Comparison of ENCODE assay signal across 13 mouse cellular contexts in the genomic region with DNA sequence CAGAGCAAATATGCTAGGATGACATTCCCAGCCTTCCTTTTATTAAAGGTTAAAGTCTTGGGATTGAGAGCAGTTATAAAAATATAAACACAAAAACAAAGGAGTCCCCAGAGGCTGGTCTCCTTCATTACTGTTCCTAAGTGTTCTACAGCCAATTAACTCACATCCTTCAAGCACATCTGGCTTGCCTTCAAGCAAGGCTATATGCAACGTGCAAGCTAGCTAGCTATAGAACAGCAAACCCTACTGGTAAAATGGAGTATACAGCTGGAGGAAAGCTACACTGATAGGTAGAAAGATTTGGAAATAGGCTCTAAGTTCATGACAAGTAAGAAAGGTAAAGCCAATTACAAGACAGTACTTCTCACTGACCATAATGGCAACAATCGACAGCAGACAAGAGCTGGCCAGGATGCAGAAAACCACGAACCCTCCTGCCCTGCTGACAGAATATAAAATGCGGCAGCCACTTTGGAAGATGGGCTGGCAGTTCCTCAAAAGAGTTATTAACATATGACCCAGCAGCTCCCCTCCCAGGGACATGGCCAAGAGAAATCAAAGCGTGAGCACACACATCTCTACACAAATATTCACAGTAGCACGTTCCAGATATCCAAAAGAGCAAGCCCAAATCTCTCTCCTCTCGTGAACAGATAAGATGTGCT. TPM values are rescaled to one million over a fixed set of nuclear protein-coding genes. Genes with fewer than 3 reads are reported as not detected.
DNase-seq lines count a peak whose midpoint lies in the region; ATAC-seq and TF ChIP-seq lines count a peak whose summit lies in the region.
"Had no signal": no experiment of that assay in that cellular context is flagged by ENCODE, and none has a peak within 500 bp of the region (broad histone marks: within the 10 kb centered on the region; RNA-seq: fewer than 3 reads in every experiment).

No protein-coding gene starts in this region.

- H3K9ac ChIP-seq in kidney, postnatal 0 days (ENCODE audit: low read depth, low read length): no peak overlapping the region
- H3K9ac ChIP-seq in midbrain, postnatal 0 days (replicated peaks; ENCODE audit: low read length, poor library complexity, severe bottlenecking): no peak overlapping the region
- H3K9ac ChIP-seq in midbrain, embryonic 16.5 days (ENCODE audit: low read depth, low read length): no peak overlapping the region
- peak overlapping the region; percentile 24; the same call in 1 of the 2 replicates for H3K9ac ChIP-seq in heart, embryonic 13.5 days
- H3K9ac ChIP-seq: hindbrain, embryonic 12.5 days; neural tube, embryonic 12.5 days had no signal

- no peak overlapping the region for H3K4me2 ChIP-seq in kidney, postnatal 0 days (ENCODE audit: low read length)
- no peak overlapping the region for H3K4me2 ChIP-seq in midbrain, postnatal 0 days (ENCODE audit: low read depth, low read length, poor library complexity, severe bottlenecking)
- no peak overlapping the region for H3K4me2 ChIP-seq in midbrain, embryonic 16.5 days (ENCODE audit: low read length)
- no peak overlapping the region for H3K4me2 ChIP-seq in heart, embryonic 13.5 days
- H3K4me2 ChIP-seq: hindbrain, embryonic 12.5 days; neural tube, embryonic 12.5 days had no signal

- 50% methylated on average over 7 of the region's 7 CpGs for WGBS in kidney, postnatal 0 days
- 64% methylated on average over 7 of the region's 7 CpGs for WGBS in midbrain, postnatal 0 days
- 72% methylated on average over 7 of the region's 7 CpGs for WGBS in midbrain, embryonic 16.5 days
- WGBS in heart, embryonic 13.5 days: 40% methylated on average over 7 of the region's 7 CpGs

- ATAC-seq in kidney, postnatal 0 days (replicated peaks; ENCODE audit: low FRiP score, low read depth): no peak
- no peak for ATAC-seq in midbrain, postnatal 0 days (ENCODE audit: low FRiP score)
- ATAC-seq in midbrain, embryonic 16.5 days: no peak
- ATAC-seq in heart, embryonic 13.5 days (ENCODE audit: extremely low read depth, insufficient number of reproducible peaks, low FRiP score, low TSS enrichment): no peak

- peak; percentile 62 for DNase-seq in kidney, postnatal 0 days (ENCODE audit: low spot score)
- no peak for DNase-seq in kidney, adult 18-20 months
- peak; percentile 17 for DNase-seq in midbrain, postnatal 0 days (ENCODE audit: low spot score)
- DNase-seq in frontal cortex, postnatal 14 days (ENCODE audit: low spot score in 2 of 2): no peak
- no peak for DNase-seq in spleen, adult 18-20 months
- DNase-seq: cerebellum, adult 8-10 months; left cerebral cortex, postnatal 4 days; right cerebral cortex, adult 18-20 months; thymus, postnatal 4 days had no signal

- H3K4me3 ChIP-seq in kidney, postnatal 0 days (replicated peaks; ENCODE audit: low read depth, low read length): no peak overlapping the region
- H3K4me3 ChIP-seq in midbrain, postnatal 0 days (ENCODE audit: low read depth, low read length): no peak overlapping the region
- H3K4me3 ChIP-seq in midbrain, embryonic 16.5 days (ENCODE audit: low read depth, low read length): no peak overlapping the region
- no peak overlapping the region for H3K4me3 ChIP-seq in heart, embryonic 13.5 days
- H3K4me3 ChIP-seq: hindbrain, embryonic 12.5 days; neural tube, embryonic 12.5 days had no signal

- H3K4me1 ChIP-seq in kidney, postnatal 0 days (replicated peaks; ENCODE audit: insufficient read depth, low read length): peaks cover 8% of the 10 kb centered on the region; the same call in 1 of the 2 replicates
- H3K4me1 ChIP-seq in midbrain, postnatal 0 days (ENCODE audit: insufficient read depth, low read length): peaks cover 3% of the 10 kb centered on the region; the same call in 1 of the 2 replicates
- H3K4me1 ChIP-seq in midbrain, embryonic 16.5 days (ENCODE audit: control insufficient read depth, insufficient read depth, low read length): peaks cover 17% of the 10 kb centered on the region
- H3K4me1 ChIP-seq in heart, embryonic 13.5 days: peaks cover 38% of the 10 kb centered on the region

- H3K9me3 ChIP-seq in kidney, postnatal 0 days (replicated peaks; ENCODE audit: low read length): no peaks in the 10 kb centered on the region
- H3K9me3 ChIP-seq in midbrain, postnatal 0 days (ENCODE audit: low read length): no peaks in the 10 kb centered on the region
- H3K9me3 ChIP-seq in midbrain, embryonic 16.5 days (replicated peaks; ENCODE audit: control insufficient read depth, low read length, poor library complexity, severe bottlenecking): no peaks in the 10 kb centered on the region
- H3K9me3 ChIP-seq in heart, embryonic 13.5 days: no peaks in the 10 kb centered on the region
- H3K9me3 ChIP-seq: hindbrain, embryonic 12.5 days; neural tube, embryonic 12.5 days had no signal

- no peak overlapping the region for H3K27ac ChIP-seq in kidney, postnatal 0 days
- no peak overlapping the region for H3K27ac ChIP-seq in midbrain, postnatal 0 days (ENCODE audit: low read depth, low read length)
- no peak overlapping the region for H3K27ac ChIP-seq in midbrain, embryonic 16.5 days (ENCODE audit: low read length)
- no peak overlapping the region for H3K27ac ChIP-seq in heart, embryonic 13.5 days (replicated peaks)
- H3K27ac ChIP-seq: hindbrain, embryonic 12.5 days; neural tube, embryonic 12.5 days had no signal

- H3K27me3 ChIP-seq in kidney, postnatal 0 days (ENCODE audit: insufficient read depth, low read length): no peaks in the 10 kb centered on the region
- H3K27me3 ChIP-seq in midbrain, postnatal 0 days (ENCODE audit: insufficient read depth, low read length): no peaks in the 10 kb centered on the region
- no peaks in the 10 kb centered on the region for H3K27me3 ChIP-seq in midbrain, embryonic 16.5 days (ENCODE audit: control insufficient read depth, insufficient read depth, low read depth, low read length)
- H3K27me3 ChIP-seq in heart, embryonic 13.5 days (replicated peaks): no peaks in the 10 kb centered on the region
- H3K27me3 ChIP-seq: hindbrain, embryonic 12.5 days; neural tube, embryonic 12.5 days had no signal

- peak; percentile 38; the same call in 1 of the 2 replicates for TF ChIP-seq CTCF in kidney, postnatal 0 days (IDR thresholded peaks at IDR 0.05; ENCODE audit: low read depth)
- TF ChIP-seq CTCF in midbrain, postnatal 0 days (IDR thresholded peaks at IDR 0.05): peak; percentile 46

- no peaks in the 10 kb centered on the region for H3K36me3 ChIP-seq in kidney, postnatal 0 days (ENCODE audit: insufficient read depth, low read length)
- H3K36me3 ChIP-seq in midbrain, postnatal 0 days (ENCODE audit: insufficient read depth, low read length): no peaks in the 10 kb centered on the region
- H3K36me3 ChIP-seq in midbrain, embryonic 16.5 days (ENCODE audit: control insufficient read depth, insufficient read depth, low read length): no peaks in the 10 kb centered on the region
- peaks cover 19% of the 10 kb centered on the region for H3K36me3 ChIP-seq in heart, embryonic 13.5 days

RNA-seq across cellular contexts. Expression of gene Ubr2, which starts 4.5 kb away (rescaled TPM):
- polyA plus RNA-seq in kidney, postnatal 0 days (2015; fragmentation: Nextera tagmentation; extraction: Ambion mirVana): 11.9 TPM in 2 replicates
- 26.0 and 33.2 TPM in 2 replicates for total RNA-seq in midbrain, postnatal 0 days (2014; rRNA removed)
- 8.3 and 9.8 TPM in 2 replicates for polyA plus RNA-seq in midbrain, postnatal 0 days (2015; fragmentation: Nextera tagmentation; extraction: Ambion mirVana)
- 14.3 and 14.7 TPM in 2 replicates for polyA plus RNA-seq in midbrain, embryonic 16.5 days (2015; fragmentation: Nextera tagmentation; extraction: Ambion mirVana)
- 12.2 and 13.9 TPM in 2 replicates for polyA plus RNA-seq in heart, embryonic 13.5 days (2015; fragmentation: Nextera tagmentation; extraction: Ambion mirVana)

Comparison
In these comparisons a context has a peak if more than half of its experiments do, and no peak if none do; other contexts are left out.
1. DNase-seq: peak in kidney, postnatal 0 days (single experiment) and midbrain, postnatal 0 days (single experiment); none in kidney, adult 18-20 months (single experiment), frontal cortex, postnatal 14 days (0 of 2) and spleen, adult 18-20 months (0 of 2).